Mouse (Mus musculus) lung, embryonic 16.5 days (tissue): ENCODE results near the gene Prrc2b. TPM values are rescaled to one million over a fixed set of nuclear protein-coding genes. Genes with fewer than 3 reads are reported as not detected.
A peak's percentile ranks its signal among the peaks of the same experiment; 100 is the strongest.

Experiments used
- ATAC-seq: fragments of 200-750 bp; cut with Nextera tagmentation; 2 replicates; pipeline ENCODE4 v1.8.0; 2017; ENCODE audit warnings: low read depth, mild to moderate bottlenecking, moderate library complexity
- H3K27ac ChIP-seq: fragments of 300-500 bp; sonication (generic); 2 replicates; pipeline ENCODE4 v1.5.1; 2014; ENCODE audit warnings: mild to moderate bottlenecking, control low read depth, low read length
- H3K27me3 ChIP-seq: fragments of 300-500 bp; sonication (generic); 2 replicates; pipeline ENCODE4 v1.6.1; 2014; ENCODE audit warnings: low read depth, low read length, mixed read lengths; ENCODE audit not compliant: control insufficient read depth, insufficient read depth
- H3K36me3 ChIP-seq: fragments of 300-500 bp; sonication (generic); 2 replicates; pipeline ENCODE4 v1.6.1; 2014; ENCODE audit warnings: low read length; ENCODE audit not compliant: control insufficient read depth, insufficient read depth
- H3K4me1 ChIP-seq: fragments of 300-500 bp; sonication (generic); replicated peaks from 2 replicates; pipeline ENCODE4 v1.6.1; 2014; ENCODE audit warnings: low read length, mixed read lengths; ENCODE audit not compliant: control insufficient read depth, insufficient read depth
- H3K4me2 ChIP-seq: fragments of 300-500 bp; sonication (generic); 2 replicates; pipeline ENCODE4 v1.6.1; 2014; ENCODE audit warnings: low read depth, low read length, control low read depth
- H3K4me3 ChIP-seq: fragments of 300-500 bp; sonication (generic); 2 replicates; pipeline ENCODE4 v1.5.1; 2014; ENCODE audit warnings: mild to moderate bottlenecking, low read length, control low read depth
- H3K9ac ChIP-seq: fragments of 300-500 bp; sonication (generic); 2 replicates; pipeline ENCODE4 v1.6.1; 2014; ENCODE audit warnings: low read length, control low read depth
- H3K9me3 ChIP-seq: fragments of 300-500 bp; sonication (generic); 2 replicates; pipeline ENCODE4 v1.6.1; 2016; ENCODE audit warnings: low read length; ENCODE audit not compliant: control insufficient read depth
- WGBS: fragments of 180-500 bp; shearing (Covaris S2); extraction: QIAGEN DNeasy Blood & Tissue Kit; methylation state at CpG from one replicate; pipeline ENCODE4 v1.1.7; 2014; 5-methylcytosine and 5-hydroxymethylcytosine counted together
- polyA plus RNA-seq: library from polyadenylated mRNA; unstranded; fragments of >200 nt; fragmentation: Nextera tagmentation; extraction: Ambion mirVana; gene quantifications from 2 replicates; pipeline ENCODE4 v1.2.1, GENCODE M21; 2015

Prrc2b gene
- polyA plus RNA-seq, 1 experiment from 2014 or later: 26.9 TPM

DNA sequence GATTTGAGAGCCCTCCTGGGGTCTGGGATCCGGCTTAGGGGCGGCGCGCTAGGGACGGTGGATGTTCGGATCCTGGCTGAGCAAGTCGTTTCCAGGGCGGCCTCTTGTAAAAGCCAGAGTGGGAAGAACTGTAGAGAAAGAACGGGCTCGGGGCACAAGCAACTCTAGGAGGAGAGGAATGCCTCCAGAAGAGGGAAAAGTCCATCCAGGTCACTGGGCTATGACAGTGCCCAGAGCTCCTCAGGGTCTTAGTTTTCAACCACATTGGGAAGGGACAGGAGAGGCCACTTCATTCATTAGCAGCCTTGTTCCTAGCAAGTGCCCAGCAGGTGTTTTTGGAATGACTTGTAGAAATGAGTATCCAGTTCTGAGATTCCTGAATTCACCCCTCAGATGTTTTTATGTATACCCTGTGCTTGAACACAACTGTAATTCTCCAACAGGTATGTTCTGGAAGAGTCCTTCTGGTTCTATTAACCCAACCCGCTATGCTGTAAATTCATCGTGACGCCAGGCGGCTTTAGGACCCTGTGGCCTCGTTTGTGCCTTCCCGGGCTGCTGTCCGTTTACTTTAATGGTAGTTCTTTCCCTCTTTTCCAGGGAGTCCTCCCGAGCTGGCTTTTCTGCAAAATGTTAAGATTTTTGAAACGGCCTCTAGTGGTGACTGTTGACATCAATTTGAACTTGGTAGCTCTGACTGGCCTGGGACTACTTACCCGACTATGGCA, 86.0 kb downstream of the Prrc2b start:
- peaks cover 20% of the 10 kb centered on the region for H3K4me1 ChIP-seq
- WGBS: under 1% methylated on average over 20 of the region's 20 CpGs
- peak overlapping the region; percentile 82 for H3K9ac ChIP-seq
- peaks cover 17% of the 10 kb centered on the region for H3K36me3 ChIP-seq
- peak overlapping the region; percentile 75 for H3K4me3 ChIP-seq
- ATAC-seq: peak; percentile 56
- H3K4me2 ChIP-seq: peak overlapping the region; percentile 83
- H3K27me3 ChIP-seq: no peaks in the 10 kb centered on the region
- no peaks in the 10 kb centered on the region for H3K9me3 ChIP-seq
- peak overlapping the region; percentile 90 for H3K27ac ChIP-seq

DNA sequence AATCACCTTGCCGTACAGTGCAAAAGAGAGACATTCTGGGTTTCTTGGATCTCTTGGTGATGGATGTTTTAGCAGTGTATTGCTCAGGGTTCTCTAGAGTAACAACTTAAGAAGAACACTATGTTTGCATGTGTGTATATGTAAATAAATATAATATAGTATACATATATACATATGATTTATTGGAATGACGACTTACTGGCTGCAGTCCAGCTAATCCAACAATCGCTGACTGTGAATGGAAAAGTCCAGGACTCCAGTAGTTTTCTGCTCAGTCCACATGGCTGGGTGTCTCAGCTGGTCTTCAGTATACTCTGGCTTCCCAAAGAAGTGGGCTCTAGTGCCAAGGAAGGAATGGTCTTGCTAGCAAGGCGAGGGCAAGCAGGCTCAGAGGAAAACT, 86.7 kb downstream of the Prrc2b start:
- ATAC-seq: no peak

DNA sequence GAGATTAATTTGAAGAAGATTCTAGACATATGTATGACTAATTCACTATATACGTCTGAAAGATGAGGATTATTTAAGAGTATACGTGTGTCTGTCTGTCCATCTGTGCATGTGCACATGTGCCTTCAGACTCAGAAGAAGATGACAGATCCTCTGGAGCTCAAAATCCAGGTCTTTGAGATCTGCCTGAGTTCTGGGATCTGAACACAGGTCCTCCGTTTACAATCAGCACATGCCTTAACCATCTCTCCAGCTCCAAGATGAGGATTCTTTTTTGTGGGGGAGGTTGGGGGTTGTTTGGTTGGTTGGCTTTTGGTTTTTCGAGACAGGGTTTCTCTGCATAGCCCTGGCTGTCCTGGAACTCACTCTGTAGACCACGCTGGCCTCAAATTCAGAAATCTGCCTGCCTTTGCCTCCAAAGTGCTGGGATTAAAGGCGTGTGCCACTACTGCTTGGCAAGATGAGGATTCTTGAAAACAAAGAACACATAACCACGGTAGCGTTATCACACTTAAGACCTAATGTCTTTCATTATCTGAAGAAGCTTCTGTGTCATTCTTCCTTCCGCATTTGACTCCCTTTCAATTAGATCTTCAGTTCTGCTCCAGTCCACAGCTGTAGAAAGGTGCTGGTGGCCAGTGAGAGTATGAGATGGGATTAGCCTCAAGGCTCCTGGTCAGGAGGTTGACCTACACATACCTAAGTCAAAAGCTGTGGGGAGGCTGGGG, 88.0 kb downstream of the Prrc2b start:
- no peak overlapping the region for H3K9ac ChIP-seq
- no peak overlapping the region for H3K4me3 ChIP-seq
- ATAC-seq: no peak
- no peak overlapping the region for H3K27ac ChIP-seq
- no peaks in the 10 kb centered on the region for H3K27me3 ChIP-seq
- no peaks in the 10 kb centered on the region for H3K9me3 ChIP-seq
- 90% methylated on average over 9 of the region's 9 CpGs for WGBS
- peaks cover 20% of the 10 kb centered on the region for H3K4me1 ChIP-seq
- H3K4me2 ChIP-seq: no peak overlapping the region
- peaks cover under 1% of the 10 kb centered on the region for H3K36me3 ChIP-seq

More for the DNA sequence above, 86.7 kb downstream of the Prrc2b start:
- H3K9me3 ChIP-seq: no peaks in the 10 kb centered on the region
- peaks cover 12% of the 10 kb centered on the region for H3K36me3 ChIP-seq
- no peaks in the 10 kb centered on the region for H3K27me3 ChIP-seq
- peak overlapping the region; percentile 90 for H3K27ac ChIP-seq
- H3K9ac ChIP-seq: peak overlapping the region; percentile 82
- 18% methylated on average over 4 of the region's 4 CpGs for WGBS
- peak overlapping the region; percentile 83 for H3K4me2 ChIP-seq
- peaks cover 20% of the 10 kb centered on the region for H3K4me1 ChIP-seq
- peak overlapping the region; percentile 75 for H3K4me3 ChIP-seq

DNA sequence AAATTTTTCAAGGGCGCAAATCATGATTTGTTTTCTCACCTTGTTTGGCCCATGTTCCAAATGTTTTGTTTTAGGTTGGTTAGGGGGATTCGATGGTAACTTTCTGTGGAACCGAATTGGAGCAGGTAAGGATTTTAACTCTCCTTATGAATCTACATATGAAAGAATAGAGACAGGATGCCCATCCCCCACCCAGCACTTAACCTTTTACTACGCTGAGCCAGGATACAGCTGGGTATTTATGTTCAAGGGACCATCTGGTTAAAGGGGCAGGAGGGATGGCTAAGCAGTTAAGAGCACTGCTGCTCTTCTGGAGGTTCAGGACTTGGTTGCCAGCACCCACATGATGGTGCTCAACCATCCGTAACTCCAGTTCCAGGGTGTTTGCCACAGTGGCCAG, 89.7 kb downstream of the Prrc2b start:
- ATAC-seq: no peak
- Histone ChIP-seq H3K9ac (no peak overlapping the region), H3K4me2 (no peak overlapping the region), H3K27ac (no peak overlapping the region), H3K4me3 (no peak overlapping the region), H3K36me3 (no peaks in the 10 kb centered on the region), H3K27me3 (no peaks in the 10 kb centered on the region), H3K4me1 (peaks cover 8% of the 10 kb centered on the region), H3K9me3 (no peaks in the 10 kb centered on the region)
- 82% methylated on average over 5 of the region's 5 CpGs for WGBS

DNA sequence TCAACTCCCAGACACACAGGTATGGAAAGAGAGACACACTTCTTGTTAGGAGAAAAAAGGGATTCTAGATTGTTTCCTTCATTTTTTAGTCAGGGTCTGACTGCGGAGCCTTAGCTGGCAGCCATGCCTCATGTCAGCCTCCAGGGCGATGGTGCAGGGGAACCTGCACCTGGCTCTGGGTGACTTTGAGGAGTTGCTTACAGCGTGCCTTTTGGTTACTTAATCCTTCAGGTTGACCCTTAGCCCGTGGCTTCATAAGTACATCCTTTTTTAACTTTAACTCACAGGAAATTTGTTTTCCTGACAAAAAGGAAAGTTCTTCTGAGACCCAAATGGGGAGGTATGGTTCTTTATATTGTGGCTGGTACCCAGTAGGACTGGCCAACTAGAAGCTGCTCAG, 92.1 kb downstream of the Prrc2b start:
- H3K27ac ChIP-seq: no peak overlapping the region
- H3K4me1 ChIP-seq: no peaks in the 10 kb centered on the region; the same call in 1 of the 2 replicates
- H3K9me3 ChIP-seq: no peaks in the 10 kb centered on the region
- no peak overlapping the region for H3K9ac ChIP-seq
- H3K27me3 ChIP-seq: no peaks in the 10 kb centered on the region
- ATAC-seq: no peak
- no peak overlapping the region for H3K4me3 ChIP-seq
- no peaks in the 10 kb centered on the region for H3K36me3 ChIP-seq
- H3K4me2 ChIP-seq: no peak overlapping the region
- 78% methylated on average over 4 of the region's 4 CpGs for WGBS

DNA sequence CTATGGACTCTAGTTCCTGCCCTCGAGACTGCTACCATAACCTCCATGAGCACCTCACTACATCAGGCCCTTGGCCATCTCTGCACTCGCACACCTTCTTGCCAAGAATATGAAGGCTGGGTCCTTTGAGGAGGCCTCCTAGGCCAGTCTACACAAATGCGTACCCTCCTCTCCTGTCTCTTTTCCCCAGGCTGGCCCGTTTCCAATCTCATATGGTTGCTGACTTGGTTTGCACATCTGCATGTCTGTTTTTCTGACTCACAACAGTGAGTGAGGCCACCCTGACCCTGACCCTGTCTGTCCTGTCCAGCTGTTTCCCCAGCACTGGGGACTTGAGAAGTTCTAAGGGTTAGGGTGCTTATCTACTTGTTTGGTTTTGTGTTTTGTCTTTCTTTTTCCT, 95.9 kb downstream of the Prrc2b start:
- Histone ChIP-seq H3K9ac (no peak overlapping the region), H3K27me3 (no peaks in the 10 kb centered on the region), H3K4me3 (no peak overlapping the region), H3K4me2 (no peak overlapping the region), H3K9me3 (no peaks in the 10 kb centered on the region), H3K27ac (no peak overlapping the region), H3K4me1 (no peaks in the 10 kb centered on the region), H3K36me3 (peaks cover 6% of the 10 kb centered on the region)
- no peak for ATAC-seq
- 70% methylated on average over 4 of the region's 4 CpGs for WGBS

DNA sequence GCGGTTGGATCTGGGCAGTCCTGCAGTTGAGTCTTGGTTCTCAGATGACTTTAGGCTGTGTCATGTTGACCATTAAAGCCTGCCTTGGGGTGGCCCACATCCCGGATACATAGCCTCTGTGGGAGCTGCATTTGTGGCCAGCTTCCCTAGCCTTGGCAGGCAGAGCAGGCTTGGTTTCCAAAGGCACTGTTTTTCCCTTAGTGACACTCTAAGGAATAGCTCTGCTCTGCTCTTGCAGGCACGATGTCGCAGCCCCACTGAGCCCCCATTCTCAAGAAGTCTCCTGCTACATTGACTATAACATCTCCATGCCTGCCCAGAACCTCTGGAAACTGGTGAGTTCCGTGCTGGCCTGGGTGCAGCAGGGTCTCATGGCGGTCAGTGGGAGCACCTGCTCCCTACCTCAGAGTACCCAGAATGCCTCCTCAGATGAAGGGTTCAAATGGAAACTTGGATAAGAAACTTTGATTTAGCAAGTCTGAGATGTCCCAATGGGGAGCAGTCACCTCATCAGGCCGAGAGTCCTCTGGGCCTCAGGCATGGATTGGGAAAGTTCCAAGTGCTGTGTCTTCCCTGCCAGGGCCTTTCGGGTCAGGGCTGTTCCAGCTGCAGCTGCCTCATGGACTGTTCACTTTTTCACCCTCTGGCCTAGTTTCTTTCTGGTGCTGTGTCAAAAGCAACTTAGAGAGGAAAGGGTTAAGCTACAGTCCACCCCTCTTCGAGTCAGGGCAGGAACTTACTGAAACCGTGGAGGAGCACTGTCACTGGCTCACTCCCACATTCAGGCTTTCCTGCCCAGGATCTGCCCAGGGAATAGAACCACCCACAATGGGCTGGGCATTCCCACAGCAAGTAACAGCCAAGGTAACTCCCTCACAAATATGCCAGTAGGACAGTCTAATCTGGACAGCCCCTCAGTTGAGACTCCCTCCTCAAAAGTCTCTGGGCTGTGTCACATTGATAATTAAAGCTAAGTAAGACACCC, 97.8 kb downstream of the Prrc2b start:
- no peak overlapping the region for H3K4me3 ChIP-seq
- no peaks in the 10 kb centered on the region for H3K9me3 ChIP-seq
- 69% methylated on average over 10 of the region's 10 CpGs for WGBS
- no peak overlapping the region for H3K4me2 ChIP-seq
- H3K9ac ChIP-seq: no peak overlapping the region
- H3K27me3 ChIP-seq: no peaks in the 10 kb centered on the region
- H3K27ac ChIP-seq: 0 out of 2 replicates have a peak overlapping the region, but pooled peaks have one; percentile 13
- peak; percentile 44; the same call in 1 of the 2 replicates for ATAC-seq
- peaks cover 3% of the 10 kb centered on the region; the same call in 1 of the 2 replicates for H3K4me1 ChIP-seq
- H3K36me3 ChIP-seq: peaks cover 13% of the 10 kb centered on the region

DNA sequence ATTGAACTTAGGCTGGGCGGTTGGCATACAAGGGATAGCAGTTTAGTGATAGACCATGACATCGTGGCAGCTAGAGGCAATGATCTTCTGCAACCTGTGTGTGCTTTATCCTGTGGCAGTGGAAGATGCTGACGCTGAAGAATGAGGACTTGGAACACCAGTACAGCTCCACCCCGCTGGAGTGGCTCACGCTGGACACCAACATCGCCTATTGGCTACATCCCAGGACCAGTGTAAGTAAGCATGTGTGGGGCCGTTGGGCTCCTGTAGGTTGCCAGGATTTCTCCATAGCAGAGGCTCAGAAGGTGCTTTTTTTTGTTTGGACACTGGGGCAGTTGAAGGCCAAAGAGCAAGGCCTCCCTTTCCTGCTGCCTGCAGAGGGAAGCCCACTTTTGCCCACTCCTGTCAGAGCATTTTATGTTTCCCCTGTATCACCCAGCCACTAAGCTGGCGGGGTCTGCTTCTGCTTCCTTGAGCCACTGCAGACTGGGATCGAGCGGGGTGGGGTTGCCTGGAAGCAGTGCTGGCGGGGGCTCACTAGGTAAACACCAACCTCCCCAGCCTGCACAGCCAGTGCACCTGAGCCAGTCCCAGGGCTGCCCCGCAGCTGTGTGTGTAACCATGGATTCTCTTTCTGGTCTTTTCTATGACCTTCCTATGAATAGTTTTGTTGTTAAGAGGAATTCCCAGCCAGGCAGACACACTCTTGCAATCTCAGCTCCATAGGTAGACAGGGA, 101.1 kb downstream of the Prrc2b start:
- Histone ChIP-seq H3K27ac (peak overlapping the region; percentile 66), H3K4me2 (no peak overlapping the region), H3K4me3 (no peak overlapping the region), H3K4me1 (peaks cover 3% of the 10 kb centered on the region; the same call in 1 of the 2 replicates), H3K27me3 (no peaks in the 10 kb centered on the region), H3K9ac (peak overlapping the region; percentile 15; the same call in 1 of the 2 replicates), H3K36me3 (peaks cover 17% of the 10 kb centered on the region), H3K9me3 (no peaks in the 10 kb centered on the region)
- WGBS: 66% methylated on average over 12 of the region's 12 CpGs
- ATAC-seq: peak; percentile 49
